Mouse (Mus musculus): ENCODE data around the gene Prkcg. TPM values are rescaled to one million over a fixed set of nuclear protein-coding genes. Genes with fewer than 3 reads are reported as not detected.
A peak's percentile ranks its signal among the peaks of the same experiment; 100 is the strongest.
"Not testable (repeated sequence)": the region's sequence is repeated elsewhere in the genome, so short reads cannot be mapped to it uniquely, and the experiment has no call there.

Prkcg gene
- polyA plus RNA-seq, 1 experiment from 2014 or later = 0.12 TPM

GRCm38 (mm10) chr7:3291764-3292163, 2.8 kb downstream of the Prkcg start:
- Histone ChIP-seq H3K27ac (peak overlapping the region; percentile 94), H3K4me2 (peak overlapping the region; percentile 68), H3K9me3 (no peaks in the 10 kb centered on the region), H3K36me3 (peaks cover 21% of the 10 kb centered on the region), H3K9ac (0 out of 2 replicates have a peak overlapping the region, but pooled peaks have one; percentile 4), H3K27me3 (no peaks in the 10 kb centered on the region), H3K4me1 (peaks cover 41% of the 10 kb centered on the region), H3K4me3 (peak overlapping the region; percentile 52)
- 59% methylated on average over 3 of the region's 3 CpGs for WGBS
- no peak for ATAC-seq (ENCODE audit: insufficient number of reproducible peaks, low FRiP score, low TSS enrichment, low read depth)

- H3K9me3 ChIP-seq; H3K27me3 ChIP-seq; ATAC-seq (ENCODE audit: insufficient number of reproducible peaks, low FRiP score, low TSS enrichment, low read depth): not testable (repeated sequence)
- peaks cover 38% of the 10 kb centered on the region for H3K4me1 ChIP-seq
- H3K36me3 ChIP-seq = peaks cover 26% of the 10 kb centered on the region
- WGBS = 63% methylated on average over 12 of the region's 12 CpGs
- 0 out of 2 replicates have a peak overlapping the region, but pooled peaks have one; percentile 4 for H3K9ac ChIP-seq
- peak overlapping the region; percentile 94 for H3K27ac ChIP-seq
- peak overlapping the region; percentile 52 for H3K4me3 ChIP-seq
- peak overlapping the region; percentile 68 for H3K4me2 ChIP-seq
Observed at GRCm38 (mm10) chr7:3292271-3292670, 3.3 kb downstream of the Prkcg start.

- peak overlapping the region; percentile 52 for H3K4me3 ChIP-seq
- H3K9ac ChIP-seq = peak overlapping the region; percentile 33; the same call in 1 of the 2 replicates
- peaks cover 38% of the 10 kb centered on the region for H3K4me1 ChIP-seq
- no peaks in the 10 kb centered on the region for H3K27me3 ChIP-seq
- peak; percentile 59 for ATAC-seq (ENCODE audit: insufficient number of reproducible peaks, low FRiP score, low TSS enrichment, low read depth)
- no peaks in the 10 kb centered on the region for H3K9me3 ChIP-seq
- H3K27ac ChIP-seq = peak overlapping the region; percentile 73
- under 1% methylated on average over 14 of the region's 14 CpGs for WGBS
- H3K4me2 ChIP-seq = peak overlapping the region; percentile 68
- H3K36me3 ChIP-seq = peaks cover 31% of the 10 kb centered on the region
Observed at GRCm38 (mm10) chr7:3292791-3293190, 3.8 kb downstream of the Prkcg start.

- no peaks in the 10 kb centered on the region for H3K9me3 ChIP-seq
- no peak overlapping the region for H3K9ac ChIP-seq
- WGBS = 92% methylated on average over 1 of the region's 1 CpGs
- no peak overlapping the region for H3K4me2 ChIP-seq
- peaks cover 42% of the 10 kb centered on the region for H3K4me1 ChIP-seq
- H3K27ac ChIP-seq = no peak overlapping the region
- no peak overlapping the region for H3K4me3 ChIP-seq
- H3K27me3 ChIP-seq = 0 out of 2 replicates have a peak, but pooled peaks cover 3% of the 10 kb centered on the region
- peaks cover 47% of the 10 kb centered on the region for H3K36me3 ChIP-seq
- ATAC-seq (ENCODE audit: insufficient number of reproducible peaks, low FRiP score, low TSS enrichment, low read depth) = no peak
Observed at GRCm38 (mm10) chr7:3294794-3295193, 5.8 kb downstream of the Prkcg start.

GRCm38 (mm10) chr7:3295321-3296110, 6.5 kb downstream of the Prkcg start:
- H3K9ac ChIP-seq = no peak overlapping the region
- no peak for ATAC-seq (ENCODE audit: insufficient number of reproducible peaks, low FRiP score, low TSS enrichment, low read depth)
- no peak overlapping the region for H3K4me2 ChIP-seq
- H3K27ac ChIP-seq = no peak overlapping the region
- peaks cover 37% of the 10 kb centered on the region for H3K4me1 ChIP-seq
- no peak overlapping the region for H3K4me3 ChIP-seq
- H3K9me3 ChIP-seq = no peaks in the 10 kb centered on the region
- 89% methylated on average over 5 of the region's 5 CpGs for WGBS
- peaks cover 10% of the 10 kb centered on the region; the same call in 1 of the 2 replicates for H3K27me3 ChIP-seq
- peaks cover 54% of the 10 kb centered on the region for H3K36me3 ChIP-seq

- Histone ChIP-seq H3K36me3 (peaks cover 54% of the 10 kb centered on the region), H3K27me3 (peaks cover 19% of the 10 kb centered on the region; the same call in 1 of the 2 replicates), H3K4me3 (no peak overlapping the region), H3K9me3 (no peaks in the 10 kb centered on the region), H3K27ac (no peak overlapping the region), H3K4me2 (no peak overlapping the region), H3K4me1 (peaks cover 30% of the 10 kb centered on the region), H3K9ac (no peak overlapping the region)
- ATAC-seq (ENCODE audit: insufficient number of reproducible peaks, low FRiP score, low TSS enrichment, low read depth) = no peak
- WGBS = 96% methylated on average over 16 of the region's 16 CpGs
Observed at GRCm38 (mm10) chr7:3296711-3297110, 7.7 kb downstream of the Prkcg start.

GRCm38 (mm10) chr7:3299941-3300617, 11.1 kb downstream of the Prkcg start:
- peaks cover 45% of the 10 kb centered on the region for H3K36me3 ChIP-seq
- ATAC-seq (ENCODE audit: insufficient number of reproducible peaks, low FRiP score, low TSS enrichment, low read depth) = no peak
- no peak overlapping the region for H3K4me2 ChIP-seq
- no peak overlapping the region for H3K4me3 ChIP-seq
- peaks cover 44% of the 10 kb centered on the region for H3K4me1 ChIP-seq
- H3K27me3 ChIP-seq = peaks cover 51% of the 10 kb centered on the region
- no peak overlapping the region for H3K9ac ChIP-seq
- H3K27ac ChIP-seq = no peak overlapping the region
- H3K9me3 ChIP-seq = no peaks in the 10 kb centered on the region
- WGBS = 50% methylated on average over 7 of the region's 7 CpGs

- ATAC-seq (ENCODE audit: insufficient number of reproducible peaks, low FRiP score, low TSS enrichment, low read depth) = no peak
- no peak overlapping the region for H3K4me2 ChIP-seq
- no peak overlapping the region for H3K4me3 ChIP-seq
- H3K4me1 ChIP-seq = peaks cover 42% of the 10 kb centered on the region
- peaks cover 39% of the 10 kb centered on the region for H3K36me3 ChIP-seq
- 60% methylated on average over 8 of the region's 8 CpGs for WGBS
- H3K27ac ChIP-seq = no peak overlapping the region
- H3K9ac ChIP-seq = no peak overlapping the region
- H3K27me3 ChIP-seq = peaks cover 55% of the 10 kb centered on the region
- no peaks in the 10 kb centered on the region for H3K9me3 ChIP-seq
Observed at GRCm38 (mm10) chr7:3300891-3301627, 12.1 kb downstream of the Prkcg start.

- no peak; the same call in 1 of the 2 replicates for ATAC-seq (ENCODE audit: insufficient number of reproducible peaks, low FRiP score, low TSS enrichment, low read depth)
- peaks cover 55% of the 10 kb centered on the region for H3K27me3 ChIP-seq
- H3K9me3 ChIP-seq = no peaks in the 10 kb centered on the region
- peak overlapping the region; percentile 33 for H3K4me3 ChIP-seq
- H3K4me2 ChIP-seq = peak overlapping the region; percentile 58
- H3K9ac ChIP-seq = 0 out of 2 replicates have a peak overlapping the region, but pooled peaks have one; percentile 18
- H3K36me3 ChIP-seq = peaks cover 31% of the 10 kb centered on the region
- H3K4me1 ChIP-seq = peaks cover 39% of the 10 kb centered on the region
- 6% methylated on average over 33 of the region's 33 CpGs for WGBS
- H3K27ac ChIP-seq = 0 out of 2 replicates have a peak overlapping the region, but pooled peaks have one; percentile 6
Observed at GRCm38 (mm10) chr7:3301628-3302555, 12.9 kb downstream of the Prkcg start.

GRCm38 (mm10) chr7:3302556-3303275, 13.7 kb downstream of the Prkcg start:
- WGBS = 5% methylated on average over 16 of the region's 16 CpGs
- no peak for ATAC-seq (ENCODE audit: insufficient number of reproducible peaks, low FRiP score, low TSS enrichment, low read depth)

More at GRCm38 (mm10) chr7:3302556-3303275, 13.7 kb downstream of the Prkcg start:
- Histone ChIP-seq H3K4me1 (peaks cover 39% of the 10 kb centered on the region), H3K9ac (no peak overlapping the region), H3K9me3 (no peaks in the 10 kb centered on the region), H3K27ac (no peak overlapping the region), H3K36me3 (peaks cover 23% of the 10 kb centered on the region), H3K4me3 (peak overlapping the region; percentile 33), H3K27me3 (peaks cover 55% of the 10 kb centered on the region), H3K4me2 (peak overlapping the region; percentile 58)

Data from limb, embryonic 15.5 days (tissue).